Mouse (Mus musculus) heart, embryonic 12.5 days (tissue): Measurements from ENCODE around the gene Ywhaq. TPM values are rescaled to one million over a fixed set of nuclear protein-coding genes. Genes with fewer than 3 reads are reported as not detected.
A peak's percentile ranks its signal among the peaks of the same experiment; 100 is the strongest.

Experiments
- ATAC-seq: fragments of 200-750 bp; cut with Nextera tagmentation; 2 replicates; pipeline ENCODE4 v1.8.0; 2017; ENCODE audit warnings: moderate TSS enrichment, moderate library complexity; ENCODE audit not compliant: insufficient number of reproducible peaks, low FRiP score
- H3K27ac ChIP-seq: fragments of 300-500 bp; sonication (generic); 2 replicates; pipeline ENCODE4 v1.5.1; 2016; ENCODE audit warnings: mild to moderate bottlenecking, moderate library complexity; ENCODE audit not compliant: poor library complexity, severe bottlenecking
- H3K27me3 ChIP-seq: fragments of 300-500 bp; sonication (generic); replicated peaks from 2 replicates; pipeline ENCODE4 v1.6.1; 2016; ENCODE audit warnings: mild to moderate bottlenecking, moderate library complexity
- H3K36me3 ChIP-seq: fragments of 300-500 bp; sonication (generic); 2 replicates; pipeline ENCODE4 v1.6.1; 2016; ENCODE audit warnings: mild to moderate bottlenecking, moderate library complexity
- H3K4me1 ChIP-seq: fragments of 300-500 bp; sonication (generic); replicated peaks from 2 replicates; pipeline ENCODE4 v1.6.1; 2016; ENCODE audit warnings: mild to moderate bottlenecking
- H3K4me2 ChIP-seq: fragments of 300-500 bp; sonication (generic); 2 replicates; pipeline ENCODE4 v1.6.1; 2016; ENCODE audit warnings: mild to moderate bottlenecking, moderate library complexity
- H3K4me3 ChIP-seq: fragments of 300-500 bp; sonication (generic); 2 replicates; pipeline ENCODE4 v1.5.1; 2016; ENCODE audit warnings: mild to moderate bottlenecking
- H3K9ac ChIP-seq: fragments of 300-500 bp; sonication (generic); 2 replicates; pipeline ENCODE4 v1.6.1; 2016; ENCODE audit warnings: mild to moderate bottlenecking, moderate library complexity
- H3K9me3 ChIP-seq: fragments of 300-500 bp; sonication (generic); replicated peaks from 2 replicates; pipeline ENCODE4 v1.6.1; 2016; ENCODE audit warnings: mild to moderate bottlenecking, moderate library complexity
- WGBS: fragments of 180-500 bp; shearing (Covaris S2); methylation state at CpG from one replicate; pipeline ENCODE4 v1.1.7; 2016; 5-methylcytosine and 5-hydroxymethylcytosine counted together
- polyA plus RNA-seq: library from polyadenylated mRNA; unstranded; fragments of >200 nt; fragmentation: Nextera tagmentation; extraction: Ambion mirVana; gene quantifications from 2 replicates; pipeline ENCODE4 v1.2.1, GENCODE M21; 2016

The Ywhaq gene
- polyA plus RNA-seq, 1 experiment from 2014 or later: 558 TPM

DNA sequence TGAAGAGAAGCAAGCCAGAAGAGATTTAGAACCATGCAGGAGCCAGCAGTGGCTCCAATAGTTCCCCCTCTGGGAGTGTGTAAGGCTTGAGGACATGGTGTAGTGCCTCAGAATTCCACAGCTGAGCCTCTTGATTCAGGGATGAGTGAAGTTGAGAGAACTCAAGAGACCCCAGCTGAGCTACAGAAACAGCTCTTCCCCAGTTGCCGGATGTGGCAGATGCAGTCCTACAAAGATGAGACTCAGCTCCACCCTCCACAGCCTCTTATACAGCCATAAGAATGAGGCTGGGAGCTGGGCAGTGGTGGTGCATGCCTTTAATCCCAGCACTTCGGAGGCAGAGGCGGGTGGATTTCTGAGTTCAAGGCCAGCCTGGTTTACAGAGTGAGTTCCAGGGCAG lies 20.9 kb upstream of the Ywhaq start:
- Histone ChIP-seq H3K27me3 (no peaks in the 10 kb centered on the region), H3K9me3 (no peaks in the 10 kb centered on the region), H3K9ac (no peak overlapping the region), H3K27ac (no peak overlapping the region), H3K4me2 (no peak overlapping the region), H3K4me3 (no peak overlapping the region), H3K4me1 (peaks cover 13% of the 10 kb centered on the region), H3K36me3 (no peaks in the 10 kb centered on the region)
- 82% methylated on average over 3 of the region's 3 CpGs for WGBS
- no peak for ATAC-seq

DNA sequence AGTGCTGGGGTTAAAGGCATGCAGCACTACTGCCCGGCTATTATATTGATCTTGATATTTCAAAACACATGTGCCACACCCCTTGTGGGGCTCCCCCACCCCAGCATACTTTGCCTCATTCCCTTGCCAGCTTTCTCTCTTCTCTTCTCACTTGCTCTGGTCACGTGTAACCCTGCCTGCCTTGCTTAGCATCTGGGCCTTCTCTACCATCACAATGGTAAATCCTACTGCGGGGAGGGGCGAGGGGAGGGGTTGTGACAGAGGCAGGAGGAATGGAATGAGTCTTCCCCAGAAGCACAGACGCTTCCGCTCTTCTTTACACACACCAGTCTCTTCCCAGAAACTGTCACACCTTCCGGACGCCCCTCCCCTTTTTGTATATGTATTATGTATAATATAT lies 14.5 kb upstream of the Ywhaq start:
- Histone ChIP-seq H3K4me2 (no peak overlapping the region), H3K4me3 (no peak overlapping the region), H3K36me3 (no peaks in the 10 kb centered on the region), H3K27ac (no peak overlapping the region), H3K27me3 (no peaks in the 10 kb centered on the region), H3K4me1 (peaks cover 9% of the 10 kb centered on the region), H3K9me3 (no peaks in the 10 kb centered on the region), H3K9ac (no peak overlapping the region)
- peak; percentile 9; the same call in 1 of the 2 replicates for ATAC-seq
- WGBS: 57% methylated on average over 8 of the region's 8 CpGs

DNA sequence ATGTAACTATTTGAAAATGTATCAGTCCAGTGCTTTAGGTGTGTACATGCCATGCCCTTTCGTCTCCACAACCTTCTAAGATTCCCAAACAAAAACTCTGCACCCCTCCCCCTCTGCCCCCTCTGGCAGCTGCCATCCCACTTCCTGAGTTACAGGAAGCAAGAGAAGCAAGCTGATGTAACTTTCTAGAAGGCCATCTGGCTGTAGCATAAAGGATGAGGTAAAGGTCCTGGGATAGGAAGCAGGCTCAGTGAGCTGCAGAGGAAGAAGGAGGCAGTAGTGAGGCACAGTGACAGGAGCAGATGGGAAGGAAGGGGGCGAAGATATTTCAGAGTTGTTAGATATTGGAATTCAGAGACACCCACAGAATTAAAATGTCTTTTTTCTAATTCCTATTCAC lies 13.6 kb upstream of the Ywhaq start:
- Histone ChIP-seq H3K4me2 (no peak overlapping the region), H3K4me1 (peaks cover 17% of the 10 kb centered on the region), H3K27ac (no peak overlapping the region), H3K4me3 (no peak overlapping the region), H3K9me3 (no peaks in the 10 kb centered on the region), H3K36me3 (no peaks in the 10 kb centered on the region), H3K27me3 (no peaks in the 10 kb centered on the region), H3K9ac (no peak overlapping the region)
- no peak for ATAC-seq
- WGBS: 51% methylated on average over 2 of the region's 2 CpGs

DNA sequence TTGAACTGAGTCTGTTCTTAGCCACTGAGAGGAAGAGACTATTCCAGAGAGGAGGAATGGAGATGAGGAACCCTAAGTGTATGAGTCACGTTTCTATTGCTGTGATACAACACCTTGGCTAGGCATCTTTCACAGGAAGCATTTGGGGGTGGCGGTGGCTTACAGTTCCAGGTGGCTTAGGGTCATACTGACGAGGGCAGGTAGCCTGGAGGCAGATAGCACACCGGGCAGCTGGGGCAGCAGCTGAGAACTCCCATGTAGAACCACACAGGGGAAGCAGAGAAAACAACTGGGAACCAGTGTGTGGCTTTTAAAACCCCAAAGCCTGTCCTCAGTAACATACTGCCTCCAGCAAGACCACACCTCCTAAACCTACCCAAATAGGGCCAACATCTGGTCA lies 12.7 kb upstream of the Ywhaq start:
- H3K4me3 ChIP-seq: no peak overlapping the region
- ATAC-seq: no peak
- H3K4me2 ChIP-seq: no peak overlapping the region
- 56% methylated on average over 4 of the region's 4 CpGs for WGBS
- no peak overlapping the region for H3K9ac ChIP-seq
- H3K27me3 ChIP-seq: no peaks in the 10 kb centered on the region
- no peaks in the 10 kb centered on the region for H3K36me3 ChIP-seq
- H3K9me3 ChIP-seq: no peaks in the 10 kb centered on the region
- no peak overlapping the region for H3K27ac ChIP-seq
- peaks cover 23% of the 10 kb centered on the region for H3K4me1 ChIP-seq

DNA sequence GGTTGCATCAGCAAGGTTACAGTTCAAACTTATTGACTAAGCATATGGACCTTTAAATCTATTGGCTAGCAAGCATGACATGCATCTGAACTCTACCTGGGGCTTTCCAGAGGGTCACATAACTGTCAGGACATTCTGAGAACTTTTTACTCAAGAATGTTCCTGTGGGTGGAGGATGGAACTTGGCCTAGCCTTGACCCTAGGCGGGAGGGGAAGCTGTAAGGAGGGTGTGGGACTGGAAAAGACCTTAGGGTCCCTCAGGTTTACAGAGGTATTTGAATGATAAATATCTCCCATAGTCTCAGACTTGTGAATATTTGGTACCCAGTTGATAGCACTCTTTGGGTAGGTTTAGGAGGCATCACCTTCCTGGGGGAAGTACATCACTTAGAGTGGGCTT lies 11.6 kb upstream of the Ywhaq start:
- Histone ChIP-seq H3K9me3 (no peaks in the 10 kb centered on the region), H3K36me3 (no peaks in the 10 kb centered on the region), H3K4me1 (peaks cover 17% of the 10 kb centered on the region), H3K4me3 (no peak overlapping the region), H3K27ac (no peak overlapping the region), H3K9ac (no peak overlapping the region), H3K27me3 (no peaks in the 10 kb centered on the region), H3K4me2 (no peak overlapping the region)
- ATAC-seq: no peak
- 70% methylated on average over 1 of the region's 1 CpGs for WGBS

DNA sequence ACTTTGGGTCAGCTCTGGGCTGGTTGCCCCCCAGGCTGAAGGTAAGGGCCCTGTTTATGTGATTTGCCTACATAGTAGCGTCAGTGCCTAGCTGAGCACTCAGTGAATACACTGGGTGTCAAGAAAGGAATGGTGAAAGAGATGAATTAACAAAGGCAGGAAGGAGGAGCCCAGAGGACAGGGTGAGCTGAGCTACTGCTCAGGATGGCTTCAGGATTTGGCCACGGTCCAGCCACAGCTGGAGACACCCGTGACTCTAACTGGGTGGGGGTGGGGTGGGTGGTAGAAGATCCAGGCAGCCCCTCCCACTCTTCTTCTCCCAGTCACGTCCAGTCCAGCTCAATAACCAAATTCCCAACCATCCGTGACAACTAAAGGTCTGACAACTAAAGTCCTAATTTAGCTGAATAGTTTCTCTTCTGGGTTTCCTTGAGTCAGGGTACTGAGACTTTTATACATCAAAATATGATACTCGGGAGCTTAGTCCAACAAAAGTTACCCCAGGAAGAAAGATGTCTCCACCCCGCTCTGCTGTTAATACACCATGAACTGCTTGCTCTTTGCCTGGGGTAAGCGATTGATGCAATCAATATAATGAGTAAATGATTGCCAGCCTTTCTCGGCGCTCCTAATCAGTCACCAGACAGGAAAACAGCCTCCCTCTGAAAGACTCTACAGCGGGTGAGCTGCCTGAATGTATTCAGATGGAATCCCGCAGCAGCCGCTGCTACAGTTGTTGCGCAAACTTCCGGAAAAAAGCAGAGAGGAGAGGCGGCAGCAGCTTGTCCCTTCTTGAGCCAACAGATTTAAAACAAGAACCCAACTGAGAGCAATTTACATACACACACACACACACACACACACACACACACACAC lies 8.9 kb upstream of the Ywhaq start:
- H3K4me1 ChIP-seq: peaks cover 16% of the 10 kb centered on the region
- peak; percentile 64; the same call in 1 of the 2 replicates for ATAC-seq
- H3K9ac ChIP-seq: peak overlapping the region; percentile 64
- H3K36me3 ChIP-seq: no peaks in the 10 kb centered on the region
- no peaks in the 10 kb centered on the region for H3K9me3 ChIP-seq
- H3K27me3 ChIP-seq: no peaks in the 10 kb centered on the region
- H3K4me2 ChIP-seq: peak overlapping the region; percentile 67
- H3K4me3 ChIP-seq: peak overlapping the region; percentile 32
- peak overlapping the region; percentile 54 for H3K27ac ChIP-seq
- WGBS: 21% methylated on average over 16 of the region's 16 CpGs

DNA sequence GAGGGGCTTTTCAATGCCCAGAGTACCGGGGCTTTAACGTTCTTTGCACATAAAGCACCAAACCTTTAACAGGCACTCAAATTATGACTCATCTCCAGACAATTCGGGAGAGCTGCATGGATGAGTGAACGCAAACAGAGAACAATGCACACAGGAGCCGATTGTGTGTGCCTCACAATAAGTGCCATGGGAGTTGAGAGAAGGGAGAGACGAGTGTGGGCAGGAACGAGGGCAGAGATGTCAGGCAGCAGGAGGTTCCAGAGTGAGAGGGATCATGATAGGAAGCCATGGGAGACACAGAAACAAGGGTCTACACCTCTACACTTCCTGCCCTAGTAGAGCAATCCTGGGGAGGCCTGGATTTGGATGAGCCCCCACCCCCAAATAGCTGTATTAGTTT lies 7.2 kb upstream of the Ywhaq start:
- no peaks in the 10 kb centered on the region for H3K27me3 ChIP-seq
- H3K27ac ChIP-seq: no peak overlapping the region
- no peak overlapping the region for H3K9ac ChIP-seq
- no peak overlapping the region for H3K4me2 ChIP-seq
- H3K36me3 ChIP-seq: no peaks in the 10 kb centered on the region
- no peak for ATAC-seq
- WGBS: 39% methylated on average over 7 of the region's 7 CpGs
- H3K4me3 ChIP-seq: no peak overlapping the region
- H3K9me3 ChIP-seq: no peaks in the 10 kb centered on the region
- H3K4me1 ChIP-seq: peaks cover 16% of the 10 kb centered on the region

DNA sequence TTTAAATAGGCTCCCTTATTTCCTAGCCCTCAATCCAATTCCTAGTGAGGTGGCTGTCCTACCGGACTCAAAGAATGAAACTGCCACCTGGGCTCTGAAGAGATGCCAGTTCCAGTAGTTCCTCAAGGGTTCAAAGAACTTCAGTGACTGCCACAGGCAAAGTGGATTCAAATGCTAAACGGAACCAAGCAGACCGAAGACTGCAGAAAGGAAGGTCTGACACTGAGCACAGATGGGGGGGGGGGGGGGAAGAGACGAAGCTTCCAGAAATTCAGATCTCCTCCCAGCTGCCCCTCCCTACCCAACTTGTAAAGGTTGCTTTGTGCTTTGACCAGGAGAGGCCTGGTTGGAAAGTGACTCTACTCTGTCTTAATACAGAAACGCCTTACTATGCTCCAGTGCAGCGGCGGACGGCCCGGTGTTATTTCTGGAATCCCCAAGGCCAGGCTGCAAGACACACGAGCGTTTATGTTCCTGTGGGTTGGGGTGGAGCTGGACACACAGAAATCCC lies 1.2 kb upstream of the Ywhaq start:
- Histone ChIP-seq H3K9me3 (no peaks in the 10 kb centered on the region), H3K4me3 (0 out of 2 replicates have a peak overlapping the region, but pooled peaks have one; percentile 83), H3K27me3 (no peaks in the 10 kb centered on the region), H3K9ac (peak overlapping the region; percentile 45; the same call in 1 of the 2 replicates), H3K27ac (0 out of 2 replicates have a peak overlapping the region, but pooled peaks have one; percentile 8), H3K4me1 (peaks cover 16% of the 10 kb centered on the region), H3K4me2 (peak overlapping the region; percentile 68), H3K36me3 (peaks cover 16% of the 10 kb centered on the region)
- WGBS: 33% methylated on average over 11 of the region's 11 CpGs
- no peak for ATAC-seq

DNA sequence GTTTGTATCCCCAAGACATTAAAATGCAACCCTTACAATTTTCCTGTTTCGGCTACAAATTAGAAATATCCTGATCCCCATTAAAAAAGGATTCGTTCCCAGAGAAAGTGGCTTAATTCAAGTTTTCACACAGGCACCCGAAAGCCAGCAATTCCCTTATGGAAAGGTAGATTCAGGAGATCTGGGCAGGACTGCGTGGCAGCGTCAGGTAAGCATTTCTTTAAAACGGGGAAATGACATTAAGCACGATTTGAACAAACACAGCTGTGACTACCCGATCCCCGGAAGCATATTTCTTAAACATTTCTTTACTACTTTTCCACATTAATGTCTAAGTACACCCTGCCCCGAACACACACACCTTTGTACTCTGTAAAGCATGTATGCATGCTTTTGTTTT lies 646 bp upstream of the Ywhaq start:
- Histone ChIP-seq H3K36me3 (peaks cover 20% of the 10 kb centered on the region), H3K9me3 (no peaks in the 10 kb centered on the region), H3K9ac (peak overlapping the region; percentile 85), H3K27me3 (no peaks in the 10 kb centered on the region), H3K4me1 (peaks cover 16% of the 10 kb centered on the region), H3K27ac (0 out of 2 replicates have a peak overlapping the region, but pooled peaks have one; percentile 58), H3K4me2 (peak overlapping the region; percentile 68), H3K4me3 (peak overlapping the region; percentile 83)
- ATAC-seq: no peak
- 10% methylated on average over 10 of the region's 10 CpGs for WGBS

DNA sequence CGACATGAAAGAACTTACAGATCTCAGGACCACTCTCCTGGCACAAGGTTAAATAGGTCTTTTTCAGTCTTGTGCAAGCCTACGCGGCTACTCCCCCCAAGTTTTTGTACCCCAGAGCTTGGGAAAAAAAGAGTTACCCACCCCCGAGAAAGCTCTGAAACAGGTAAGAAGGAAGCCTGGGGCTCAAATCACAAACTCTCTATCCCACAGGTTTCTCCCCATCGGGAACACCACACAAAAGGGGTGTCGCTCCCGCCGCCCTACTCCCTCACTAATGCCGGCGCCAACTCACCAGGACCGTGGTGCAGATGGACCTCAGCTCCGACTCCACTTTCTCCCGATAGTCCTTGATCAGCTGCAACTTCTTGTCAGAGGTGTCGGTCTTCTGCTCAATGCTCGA lies 931 bp downstream of the Ywhaq start:
- peaks cover 34% of the 10 kb centered on the region for H3K36me3 ChIP-seq
- H3K9me3 ChIP-seq: no peaks in the 10 kb centered on the region
- H3K27ac ChIP-seq: peak overlapping the region; percentile 72
- H3K4me3 ChIP-seq: peak overlapping the region; percentile 83
- peak overlapping the region; percentile 89 for H3K4me2 ChIP-seq
- 0% methylated on average over 15 of the region's 15 CpGs for WGBS
- ATAC-seq: no peak
- peak overlapping the region; percentile 95 for H3K9ac ChIP-seq
- H3K4me1 ChIP-seq: peaks cover 16% of the 10 kb centered on the region
- H3K27me3 ChIP-seq: no peaks in the 10 kb centered on the region

DNA sequence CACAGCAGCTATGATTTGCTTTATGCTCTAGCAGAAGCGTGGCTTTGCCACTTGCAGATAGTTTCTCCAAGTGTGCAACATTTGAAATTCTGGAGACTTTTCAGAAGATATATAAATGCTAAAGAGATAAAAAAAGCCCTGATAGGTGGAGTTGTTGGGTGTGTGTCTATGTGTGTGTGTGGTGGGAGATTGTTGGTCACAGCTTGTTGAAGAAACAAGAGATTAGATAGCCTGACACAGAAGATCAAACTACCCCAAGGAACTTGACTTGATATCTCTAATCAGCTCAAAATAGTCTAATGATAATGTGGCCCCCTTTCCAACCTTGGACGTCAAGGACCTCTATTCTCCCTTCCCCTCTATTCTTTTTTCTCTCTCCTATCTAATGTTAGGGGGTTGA lies 6.8 kb downstream of the Ywhaq start:
- no peak overlapping the region for H3K4me3 ChIP-seq
- peaks cover 71% of the 10 kb centered on the region for H3K36me3 ChIP-seq
- H3K4me1 ChIP-seq: peaks cover 12% of the 10 kb centered on the region
- no peak overlapping the region for H3K4me2 ChIP-seq
- no peak overlapping the region for H3K9ac ChIP-seq
- no peaks in the 10 kb centered on the region for H3K9me3 ChIP-seq
- no peak overlapping the region for H3K27ac ChIP-seq
- no peaks in the 10 kb centered on the region for H3K27me3 ChIP-seq
- WGBS: 49% methylated on average over 2 of the region's 2 CpGs
- ATAC-seq: no peak
